Mouse (Mus musculus) induced T-regulatory cell, adult 2 months (primary cell): ENCODE results near the gene Tmem184a.

ENCODE experiments used
- DNase-seq: peaks from one replicate; pipeline ENCODE4 v3.0.0-alpha.2; 2012; ENCODE audit warnings: low read depth

The Tmem184a gene

GRCm38 (mm10) chr5:139793338-139794089 is 26.2 kb downstream of the Tmem184a start:
- peak; percentile 54 for DNase-seq

- DNase-seq, result no peak
Observed at GRCm38 (mm10) chr5:139792966-139793337, 26.8 kb downstream of the Tmem184a start.

GRCm38 (mm10) chr5:139792159-139792775 is 27.4 kb downstream of the Tmem184a start:
- no peak for DNase-seq

GRCm38 (mm10) chr5:139791227-139792158 is 28.2 kb downstream of the Tmem184a start, which contains the start of gene Mafk:
Gene Mafk (plus strand): TSS chr5:139791513.
- peak; percentile 98 for DNase-seq

- no peak for DNase-seq
Observed at GRCm38 (mm10) chr5:139789466-139789865, 30.3 kb downstream of the Tmem184a start.

GRCm38 (mm10) chr5:139781406-139781805 is 38.3 kb downstream of the Tmem184a start:
- no peak for DNase-seq

- no peak for DNase-seq
Observed at GRCm38 (mm10) chr5:139776966-139777365, 42.8 kb downstream of the Tmem184a start.

- DNase-seq, result peak; percentile 97
Observed at GRCm38 (mm10) chr5:139775216-139775926, 44.3 kb downstream of the Tmem184a start, which contains the start of gene Ints1. Gene Ints1 (minus strand): TSS chr5:139775674.

GRCm38 (mm10) chr5:139768216-139768615 is 51.5 kb downstream of the Tmem184a start:
- DNase-seq, result no peak

GRCm38 (mm10) chr5:139764296-139764695 is 55.4 kb downstream of the Tmem184a start:
- peak; percentile 33 for DNase-seq

- DNase-seq, result no peak
Observed at GRCm38 (mm10) chr5:139758096-139758495, 61.6 kb downstream of the Tmem184a start.

GRCm38 (mm10) chr5:139756586-139756985 is 63.1 kb downstream of the Tmem184a start:
- no peak for DNase-seq

GRCm38 (mm10) chr5:139756135-139756534 is 63.6 kb downstream of the Tmem184a start:
- no peak for DNase-seq

- DNase-seq, result peak; percentile 56
Observed at GRCm38 (mm10) chr5:139754753-139755152, 65.0 kb downstream of the Tmem184a start.
